23 mouse cellular contexts compared by ENCODE assay signal in the genomic region with DNA sequence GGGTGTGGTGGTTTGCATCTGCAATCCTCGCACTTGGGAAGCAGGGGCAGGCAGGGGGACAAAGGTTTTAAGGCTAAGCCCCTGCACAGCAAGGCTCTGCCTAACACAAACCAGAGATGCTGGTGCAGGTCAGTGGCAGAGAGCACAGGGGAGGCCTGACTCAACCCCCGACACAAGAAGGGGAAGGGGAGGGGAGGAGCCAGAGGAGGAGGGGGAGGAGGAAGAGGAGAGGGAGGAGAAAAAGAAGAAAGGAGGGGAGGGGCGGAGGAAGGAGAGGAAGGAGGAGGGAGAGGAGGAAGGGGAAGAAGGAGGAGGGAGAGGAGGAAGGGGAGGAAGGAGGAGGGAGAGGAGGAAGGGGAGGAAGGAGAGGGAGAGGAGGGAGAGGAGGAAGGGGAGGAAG. TPM values are rescaled to one million over a fixed set of nuclear protein-coding genes. Genes with fewer than 3 reads are reported as not detected.
DNase-seq lines count a peak whose midpoint lies in the region; ATAC-seq and TF ChIP-seq lines count a peak whose summit lies in the region.
"Had no signal": no experiment of that assay in that cellular context is flagged by ENCODE, and none has a peak within 500 bp of the region (broad histone marks: within the 10 kb centered on the region; RNA-seq: fewer than 3 reads in every experiment).

No protein-coding gene starts in this region.

- 42% methylated on average over 3 of the region's 3 CpGs for WGBS in hindbrain, embryonic 10.5 days
- 39% methylated on average over 3 of the region's 3 CpGs for WGBS in hindbrain, postnatal 0 days
- 33% methylated on average over 3 of the region's 3 CpGs for whole genome bisulfite sequencing in limb, embryonic 12.5 days

- TF ChIP-seq POLR2A in bone marrow macrophage, adult 2 months (IDR thresholded peaks at IDR 0.05; ENCODE audit: borderline replicate concordance, low read depth, low read length), result no peak

- H3K4me3 ChIP-seq in hindbrain, embryonic 10.5 days, result no peak overlapping the region
- no peak overlapping the region for H3K4me3 ChIP-seq in hindbrain, postnatal 0 days (ENCODE audit: low read length)
- no peak overlapping the region for H3K4me3 ChIP-seq in bone marrow macrophage, adult 2 months (ENCODE audit: insufficient read depth, low read length)
- H3K4me3 ChIP-seq in limb, embryonic 12.5 days (replicated peaks), result no peak overlapping the region
- H3K4me3 ChIP-seq: forebrain, embryonic 13.5 days; heart, embryonic 10.5 days; hindbrain, embryonic 12.5 days; midbrain, embryonic 13.5 days; neural tube, embryonic 15.5 days had no signal

- H3K9me3 ChIP-seq in hindbrain, embryonic 10.5 days, result 0 out of 2 replicates have a peak, but pooled peaks cover 2% of the 10 kb centered on the region
- no peaks in the 10 kb centered on the region for H3K9me3 ChIP-seq in hindbrain, postnatal 0 days (ENCODE audit: low read length)
- H3K9me3 ChIP-seq in limb, embryonic 12.5 days, result no peaks in the 10 kb centered on the region
- H3K9me3 ChIP-seq: forebrain, embryonic 13.5 days; heart, embryonic 10.5 days; hindbrain, embryonic 12.5 days; midbrain, embryonic 13.5 days; neural tube, embryonic 15.5 days had no signal

- H3K36me3 ChIP-seq in hindbrain, embryonic 10.5 days, result no peaks in the 10 kb centered on the region
- H3K36me3 ChIP-seq in hindbrain, postnatal 0 days (ENCODE audit: insufficient read depth, low read length), result no peaks in the 10 kb centered on the region
- H3K36me3 ChIP-seq in limb, embryonic 12.5 days, result no peaks in the 10 kb centered on the region
- H3K36me3 ChIP-seq: hindbrain, embryonic 12.5 days; midbrain, embryonic 13.5 days; neural tube, embryonic 15.5 days had no signal

- no peak for DNase-seq in hindbrain, embryonic 10.5 days (ENCODE audit: low spot score)
- DNase-seq in hindbrain, postnatal 0 days (ENCODE audit: low spot score), result no peak
- peak; percentile 52 for DNase-seq in 416B (ENCODE audit: low read depth)
- no peak for DNase-seq in cerebellum, adult 18-20 months
- DNase-seq in spleen, postnatal 36 days (ENCODE audit: low spot score in 2 of 2), result no peak
- DNase-seq in gastrocnemius, postnatal 36 days, result no peak
- DNase-seq: B cell, adult 2 months; cerebellum, postnatal 14 days; gastrocnemius, postnatal 14 days; kidney, adult 11 months; layer of hippocampus, postnatal 36 days; liver; lung, adult 18-20 months; right cerebral cortex, postnatal 14 days; thymus, postnatal 14 days had no signal

- no peak for TF ChIP-seq CTCF in hindbrain, postnatal 0 days (IDR thresholded peaks at IDR 0.05; ENCODE audit: low read depth)
- TF ChIP-seq CTCF in bone marrow macrophage, adult 2 months (IDR thresholded peaks at IDR 0.05; ENCODE audit: low read depth, low read length), result no peak

- no peak overlapping the region for H3K9ac ChIP-seq in hindbrain, postnatal 0 days (replicated peaks; ENCODE audit: low read length)
- H3K9ac ChIP-seq in limb, embryonic 12.5 days (replicated peaks), result no peak overlapping the region
- H3K9ac ChIP-seq: forebrain, embryonic 13.5 days; hindbrain, embryonic 12.5 days; midbrain, embryonic 13.5 days; neural tube, embryonic 15.5 days had no signal

- peak overlapping the region; percentile 19; the same call in 1 of the 2 replicates for H3K27ac ChIP-seq in hindbrain, embryonic 10.5 days
- H3K27ac ChIP-seq in hindbrain, postnatal 0 days, result no peak overlapping the region
- H3K27ac ChIP-seq in bone marrow macrophage, adult 2 months (ENCODE audit: insufficient read depth, low read depth, low read length), result peak overlapping the region; percentile 61
- H3K27ac ChIP-seq in limb, embryonic 12.5 days, result 0 out of 2 replicates have a peak overlapping the region, but pooled peaks have one; percentile 41
- H3K27ac ChIP-seq: forebrain, embryonic 13.5 days; heart, embryonic 10.5 days; hindbrain, embryonic 12.5 days; kidney, postnatal 0 days; midbrain, embryonic 13.5 days; neural tube, embryonic 15.5 days had no signal

- ATAC-seq in hindbrain, postnatal 0 days, result no peak
- no peak for ATAC-seq in limb, embryonic 12.5 days (ENCODE audit: insufficient number of reproducible peaks, insufficient read depth, low FRiP score, low TSS enrichment, low read depth)
- ATAC-seq: forebrain, embryonic 13.5 days; midbrain, embryonic 13.5 days had no signal

- H3K4me1 ChIP-seq in hindbrain, embryonic 10.5 days (replicated peaks), result peaks cover 43% of the 10 kb centered on the region
- H3K4me1 ChIP-seq in hindbrain, postnatal 0 days (ENCODE audit: insufficient read depth, low read length), result peaks cover 7% of the 10 kb centered on the region
- peaks cover 50% of the 10 kb centered on the region for H3K4me1 ChIP-seq in bone marrow macrophage, adult 2 months (ENCODE audit: control insufficient read depth, insufficient read depth, low read length)
- H3K4me1 ChIP-seq in limb, embryonic 12.5 days (replicated peaks), result peaks cover 18% of the 10 kb centered on the region

- H3K4me2 ChIP-seq in hindbrain, postnatal 0 days (ENCODE audit: low read depth, low read length), result no peak overlapping the region
- H3K4me2 ChIP-seq in limb, embryonic 12.5 days, result no peak overlapping the region
- H3K4me2 ChIP-seq: forebrain, embryonic 13.5 days; hindbrain, embryonic 12.5 days; midbrain, embryonic 13.5 days; neural tube, embryonic 15.5 days had no signal

- intact Hi-C loops in gastrocnemius, postnatal 36 days (cut with DNase I), result no loop called here

- peaks cover 4% of the 10 kb centered on the region; the same call in 1 of the 2 replicates for H3K27me3 ChIP-seq in hindbrain, embryonic 10.5 days (ENCODE audit: insufficient read depth, poor library complexity, severe bottlenecking)
- H3K27me3 ChIP-seq in hindbrain, postnatal 0 days (ENCODE audit: insufficient read depth, low read length), result no peaks in the 10 kb centered on the region
- no peaks in the 10 kb centered on the region for H3K27me3 ChIP-seq in limb, embryonic 12.5 days
- H3K27me3 ChIP-seq: forebrain, embryonic 13.5 days; hindbrain, embryonic 12.5 days; midbrain, embryonic 13.5 days; neural tube, embryonic 15.5 days had no signal

RNA-seq across cellular contexts. Expression of a gene that starts 12.7 kb away (rescaled TPM):
- 1.6 and 3.2 TPM in 2 replicates for polyA plus RNA-seq in hindbrain, embryonic 10.5 days (2016; fragmentation: Nextera tagmentation; extraction: Ambion mirVana)
- total RNA-seq in hindbrain, postnatal 0 days (2014; rRNA removed), result 161 and 184 TPM in 2 replicates
- polyA plus RNA-seq in hindbrain, postnatal 0 days (2015; fragmentation: Nextera tagmentation; extraction: Ambion mirVana), result 33.3 and 35.5 TPM in 2 replicates
- polyA plus RNA-seq in bone marrow macrophage, adult 2 months (2012; ENCODE audit: insufficient read depth, insufficient read length, missing spikeins), result 9.5 and 9.9 TPM in 2 replicates
- polyA plus RNA-seq in limb, embryonic 12.5 days (2016; fragmentation: Nextera tagmentation; extraction: Ambion mirVana), result 5.4 and 6.9 TPM in 2 replicates
- total RNA-seq in gastrocnemius, postnatal 36 days (2021), result 1 to 10 TPM; 3.2 to 4.1 TPM

RNA-seq across cellular contexts. Expression of a gene that starts 52.3 kb away (rescaled TPM):
- 39.6 and 45.4 TPM in 2 replicates for polyA plus RNA-seq in hindbrain, embryonic 10.5 days (2016; fragmentation: Nextera tagmentation; extraction: Ambion mirVana)
- 18.5 and 18.7 TPM in 2 replicates for total RNA-seq in hindbrain, postnatal 0 days (2014; rRNA removed)
- polyA plus RNA-seq in hindbrain, postnatal 0 days (2015; fragmentation: Nextera tagmentation; extraction: Ambion mirVana), result 23.3 and 26.4 TPM in 2 replicates
- polyA plus RNA-seq in bone marrow macrophage, adult 2 months (2012; ENCODE audit: insufficient read depth, insufficient read length, missing spikeins), result 13.5 and 13.8 TPM in 2 replicates
- polyA plus RNA-seq in limb, embryonic 12.5 days (2016; fragmentation: Nextera tagmentation; extraction: Ambion mirVana), result 49.2 and 53.2 TPM in 2 replicates
- total RNA-seq in gastrocnemius, postnatal 36 days (2021), result 1 to 10 TPM; 6.6 to 8.0 TPM
